Mouse (Mus musculus) megakaryocyte progenitor cell, adult 5-6 weeks (primary cell): ENCODE results near the gene Ccdc70. TPM values are rescaled to one million over a fixed set of nuclear protein-coding genes. Genes with fewer than 3 reads are reported as not detected.

Experiments
- total RNA-seq, 2 experiments: library from RNA; stranded (forward) in 1 of 2; stranded (reverse) in 1 of 2; fragments of 157-497, 149-512 nt in 1 of 2; fragments of 200-1000 nt in 1 of 2; gene quantifications; 2 replicates each; pipeline versions ENCODE4 v1.2.3 to v1.2.4; 2015 to 2017

Ccdc70 gene
- total RNA-seq, 2 experiments from 2014 or later: not detected

Other genes starting within 250 kb of the Ccdc70 start
- not detected in 2 replicates for gene Defa24, start 235.3 kb upstream of the Ccdc70 start, total RNA-seq (2015)
- not detected in 2 replicates for gene Defa24, start 235.3 kb upstream of the Ccdc70 start, total RNA-seq (2017)
- gene Defb50, start 146.2 kb upstream of the Ccdc70 start, total RNA-seq (2015): not detected in 2 replicates
- gene Defb50, start 146.2 kb upstream of the Ccdc70 start, total RNA-seq (2017): not detected in 2 replicates
- not detected in 2 replicates for gene Defb2, start 129.8 kb upstream of the Ccdc70 start, total RNA-seq (2015)
- gene Defb2, start 129.8 kb upstream of the Ccdc70 start, total RNA-seq (2017): not detected in 2 replicates
- gene Defb10, start 110.9 kb upstream of the Ccdc70 start, total RNA-seq (2015): not detected in 2 replicates
- not detected in 2 replicates for gene Defb10, start 110.9 kb upstream of the Ccdc70 start, total RNA-seq (2017)
- not detected in 2 replicates for gene Defb9, start 84.4 kb upstream of the Ccdc70 start, total RNA-seq (2015)
- gene Defb9, start 84.4 kb upstream of the Ccdc70 start, total RNA-seq (2017): not detected in 2 replicates
- gene Defb11, start 63.4 kb upstream of the Ccdc70 start, total RNA-seq (2015): not detected in 2 replicates
- not detected in 2 replicates for gene Defb11, start 63.4 kb upstream of the Ccdc70 start, total RNA-seq (2017)
- not detected in 2 replicates for gene Defb15, start 37.1 kb upstream of the Ccdc70 start, total RNA-seq (2015)
- not detected in 2 replicates for gene Defb15, start 37.1 kb upstream of the Ccdc70 start, total RNA-seq (2017)
- not detected in 2 replicates for gene Defb35, start 31.4 kb upstream of the Ccdc70 start, total RNA-seq (2015)
- gene Defb35, start 31.4 kb upstream of the Ccdc70 start, total RNA-seq (2017): not detected in 2 replicates
- gene Defb13, start 23.0 kb upstream of the Ccdc70 start, total RNA-seq (2015): not detected in 2 replicates
- gene Defb13, start 23.0 kb upstream of the Ccdc70 start, total RNA-seq (2017): not detected in 2 replicates
- not detected in 2 replicates for gene Fam90a1a, start 11.1 kb upstream of the Ccdc70 start, total RNA-seq (2015)
- not detected in 2 replicates for gene Fam90a1a, start 11.1 kb upstream of the Ccdc70 start, total RNA-seq (2017)
- 3.6 and 5.1 TPM in 2 replicates for gene Atp7b, start 90.5 kb downstream of the Ccdc70 start, total RNA-seq (2015)
- gene Atp7b, start 90.5 kb downstream of the Ccdc70 start, total RNA-seq (2017): 2.1 and 3.9 TPM in 2 replicates
- 11.2 and 11.8 TPM in 2 replicates for gene Alg11, start 90.9 kb downstream of the Ccdc70 start, total RNA-seq (2015)
- gene Alg11, start 90.9 kb downstream of the Ccdc70 start, total RNA-seq (2017): 11.4 and 15.4 TPM in 2 replicates
- not detected in 2 replicates for gene Nek5, start 155.3 kb downstream of the Ccdc70 start, total RNA-seq (2015)
- gene Nek5, start 155.3 kb downstream of the Ccdc70 start, total RNA-seq (2017): not detected in 2 replicates
- gene Nek3, start 196.7 kb downstream of the Ccdc70 start, total RNA-seq (2015): 2.3 and 3.7 TPM in 2 replicates
- gene Nek3, start 196.7 kb downstream of the Ccdc70 start, total RNA-seq (2017): 2.8 and 5.0 TPM in 2 replicates
- 44.7 and 46.0 TPM in 2 replicates for gene Ckap2, start 216.0 kb downstream of the Ccdc70 start, total RNA-seq (2015)
- gene Ckap2, start 216.0 kb downstream of the Ccdc70 start, total RNA-seq (2017): 33.6 and 36.4 TPM in 2 replicates
- gene Vps36, start 223.0 kb downstream of the Ccdc70 start, total RNA-seq (2015): 37.9 and 44.6 TPM in 2 replicates
- gene Vps36, start 223.0 kb downstream of the Ccdc70 start, total RNA-seq (2017): 43.3 and 45.3 TPM in 2 replicates